Mouse (Mus musculus) C2C12 (cell line): ENCODE data around the gene Lrp8.

ENCODE experiments used
- CEBPB ChIP-seq: IDR thresholded peaks from one replicate; pipeline ENCODE4 v1.6.1; 2011; ENCODE audit warnings: low read depth, mild to moderate bottlenecking, control low read depth, moderate library complexity
- CTCF ChIP-seq: IDR thresholded peaks from one replicate; pipeline ENCODE4 v1.5.1; 2011; ENCODE audit not compliant: control insufficient read depth, insufficient read depth, insufficient read length
- MAX ChIP-seq: IDR thresholded peaks from one replicate; pipeline ENCODE4 v1.6.1; 2011; ENCODE audit warnings: mild to moderate bottlenecking, control low read depth

- no peak for TF ChIP-seq CTCF
- TF ChIP-seq MAX: no peak
- TF ChIP-seq CEBPB: no peak
Measured at GRCm38 (mm10) chr4:107835508-107835909, 33.4 kb downstream of the Lrp8 start.
